Comparison of ENCODE assay signal across 15 mouse cellular contexts in genomic region chr7:141121051-141121531, GRCm38 (mm10). TPM values are rescaled to one million over a fixed set of nuclear protein-coding genes. Genes with fewer than 3 reads are reported as not detected.
DNase-seq lines count a peak whose midpoint lies in the region; ATAC-seq and TF ChIP-seq lines count a peak whose summit lies in the region.
"Had no signal": no experiment of that assay in that cellular context is flagged by ENCODE, and none has a peak within 500 bp of the region (broad histone marks: within the 10 kb centered on the region; RNA-seq: fewer than 3 reads in every experiment).

No protein-coding gene starts in this region.

- ATAC-seq in intestine, postnatal 0 days: peak; percentile 80
- ATAC-seq in liver, embryonic 13.5 days (ENCODE audit: low read depth): no peak
- ATAC-seq: inflammation-experienced regulatory T-cells, adult 6 months had no signal

- no peaks in the 10 kb centered on the region for H3K27me3 ChIP-seq in intestine, postnatal 0 days (replicated peaks; ENCODE audit: control insufficient read depth, insufficient read depth, low read length)
- H3K27me3 ChIP-seq in liver, embryonic 13.5 days: peaks cover 5% of the 10 kb centered on the region; the same call in 1 of the 2 replicates
- no peaks in the 10 kb centered on the region for H3K27me3 ChIP-seq in small intestine, adult 2 months (ENCODE audit: control insufficient read depth, insufficient read depth, low read length)
- H3K27me3 ChIP-seq: embryonic facial prominence, embryonic 15.5 days had no signal

- no peaks in the 10 kb centered on the region for H3K36me3 ChIP-seq in intestine, postnatal 0 days (ENCODE audit: control insufficient read depth, insufficient read depth)
- no peaks in the 10 kb centered on the region for H3K36me3 ChIP-seq in liver, embryonic 13.5 days
- no peaks in the 10 kb centered on the region for H3K36me3 ChIP-seq in small intestine, adult 2 months (ENCODE audit: control insufficient read depth, insufficient read depth, low read length)
- H3K36me3 ChIP-seq: embryonic facial prominence, embryonic 15.5 days; heart, embryonic 15.5 days; midbrain, embryonic 10.5 days; neural tube, embryonic 12.5 days had no signal

- no peak overlapping the region for H3K9ac ChIP-seq in intestine, postnatal 0 days (ENCODE audit: low read depth, low read length)
- no peak overlapping the region for H3K9ac ChIP-seq in liver, embryonic 13.5 days
- H3K9ac ChIP-seq: embryonic facial prominence, embryonic 15.5 days; heart, embryonic 15.5 days; neural tube, embryonic 12.5 days had no signal

- no peak overlapping the region for H3K4me2 ChIP-seq in intestine, postnatal 0 days (replicated peaks; ENCODE audit: low read depth)
- no peak overlapping the region for H3K4me2 ChIP-seq in liver, embryonic 13.5 days
- H3K4me2 ChIP-seq: embryonic facial prominence, embryonic 15.5 days; heart, embryonic 15.5 days; neural tube, embryonic 12.5 days had no signal

- no peak for DNase-seq in layer of hippocampus, adult 2 months (ENCODE audit: low spot score in 2 of 2)
- DNase-seq in layer of hippocampus, adult 8-10 months (ENCODE audit: low spot score in 2 of 2): no peak
- no peak for DNase-seq in liver, embryonic 13.5 days
- no peak for DNase-seq in testis, postnatal 10 days (ENCODE audit: low spot score)
- no peak for DNase-seq in Muller cell, postnatal 12 days (ENCODE audit: inconsistent ontology term)
- DNase-seq in layer of hippocampus, adult 9-10 months (ENCODE audit: low spot score): no peak
- DNase-seq: cerebellum, adult 9-10 months; left cerebral cortex, postnatal 4 days had no signal

- 37% methylated on average over 5 of the region's 5 CpGs for WGBS in intestine, postnatal 0 days
- WGBS in liver, embryonic 13.5 days (ENCODE audit: insufficient replicate concordance): 70% methylated on average over 5 of the region's 5 CpGs
- WGBS in small intestine, adult 2 months: 20% methylated on average over 5 of the region's 5 CpGs

- peak; percentile 59; the same call in 1 of the 2 replicates for TF ChIP-seq POLR2A in small intestine, adult 2 months (IDR thresholded peaks at IDR 0.05; ENCODE audit: low read depth, low read length)

- H3K9me3 ChIP-seq in intestine, postnatal 0 days (ENCODE audit: control insufficient read depth): no peaks in the 10 kb centered on the region
- no peaks in the 10 kb centered on the region for H3K9me3 ChIP-seq in liver, embryonic 13.5 days (replicated peaks)
- H3K9me3 ChIP-seq: embryonic facial prominence, embryonic 15.5 days; heart, embryonic 15.5 days; midbrain, embryonic 10.5 days; neural tube, embryonic 12.5 days had no signal

- H3K4me3 ChIP-seq in layer of hippocampus, adult 2 months: no peak overlapping the region
- no peak overlapping the region for H3K4me3 ChIP-seq in intestine, postnatal 0 days (ENCODE audit: low read depth, low read length)
- no peak overlapping the region for H3K4me3 ChIP-seq in liver, embryonic 13.5 days (replicated peaks)
- H3K4me3 ChIP-seq in small intestine, adult 2 months (ENCODE audit: low read depth, low read length): no peak overlapping the region
- H3K4me3 ChIP-seq: embryonic facial prominence, embryonic 15.5 days; heart, embryonic 15.5 days; midbrain, embryonic 10.5 days; neural tube, embryonic 12.5 days had no signal

- H3K27ac ChIP-seq in layer of hippocampus, adult 2 months: no peak overlapping the region; the same call in 1 of the 2 replicates
- peak overlapping the region; percentile 82 for H3K27ac ChIP-seq in intestine, postnatal 0 days (ENCODE audit: low read depth, low read length)
- peak overlapping the region; percentile 81 for H3K27ac ChIP-seq in liver, embryonic 13.5 days
- H3K27ac ChIP-seq in small intestine, adult 2 months (ENCODE audit: insufficient read depth, low read depth, low read length): peak overlapping the region; percentile 92
- H3K27ac ChIP-seq: embryonic facial prominence, embryonic 15.5 days; heart, embryonic 15.5 days; midbrain, embryonic 10.5 days; neural tube, embryonic 12.5 days had no signal

- TF ChIP-seq CTCF in layer of hippocampus, adult 2 months (conservative IDR thresholded peaks at IDR 0.05): peak; percentile 31; the same call in 1 of the 2 replicates
- TF ChIP-seq CTCF in intestine, postnatal 0 days (IDR thresholded peaks at IDR 0.05; ENCODE audit: low read depth): peak; percentile 66
- TF ChIP-seq CTCF in small intestine, adult 2 months (IDR thresholded peaks at IDR 0.05; ENCODE audit: extremely low read depth, insufficient read length, insufficient replicate concordance, low read depth, low read length): no peak

- peaks cover 12% of the 10 kb centered on the region for H3K4me1 ChIP-seq in intestine, postnatal 0 days (replicated peaks; ENCODE audit: control insufficient read depth, insufficient read depth, low read length)
- peaks cover 80% of the 10 kb centered on the region for H3K4me1 ChIP-seq in liver, embryonic 13.5 days (replicated peaks)
- H3K4me1 ChIP-seq in small intestine, adult 2 months (ENCODE audit: control insufficient read depth, insufficient read depth, insufficient read length, low read length): peaks cover 19% of the 10 kb centered on the region; the same call in 1 of the 2 replicates
- H3K4me1 ChIP-seq: neural tube, embryonic 12.5 days had no signal

RNA-seq across cellular contexts. Expression of gene Ptdss2, which starts 1.1 kb away (rescaled TPM):
- 10 to 100 TPM; 50.8 to 64.4 TPM for total RNA-seq in layer of hippocampus, adult 2 months (2021)
- total RNA-seq in layer of hippocampus, adult 8-10 months (2022): 10 to 100 TPM; 39.5 to 57.5 (median 54.0) TPM
- 36.6 and 37.7 TPM in 2 replicates for polyA plus RNA-seq in intestine, postnatal 0 days (2015; fragmentation: Nextera tagmentation; extraction: Ambion mirVana)
- 138 and 147 TPM in 2 replicates for polyA plus RNA-seq in liver, embryonic 13.5 days (2015; fragmentation: Nextera tagmentation; extraction: Ambion mirVana)
- 17.5 and 26.3 TPM in 2 replicates for polyA plus RNA-seq in small intestine, adult 2 months (2012; rRNA removed)

RNA-seq across cellular contexts. Expression of gene Ano9, which starts 3.5 kb away (rescaled TPM):
- not detected for total RNA-seq in layer of hippocampus, adult 2 months (2021)
- not detected for total RNA-seq in layer of hippocampus, adult 8-10 months (2022)
- polyA plus RNA-seq in intestine, postnatal 0 days (2015; fragmentation: Nextera tagmentation; extraction: Ambion mirVana): 46.8 and 50.1 TPM in 2 replicates
- polyA plus RNA-seq in liver, embryonic 13.5 days (2015; fragmentation: Nextera tagmentation; extraction: Ambion mirVana): 0.12 and 0.20 TPM in 2 replicates
- polyA plus RNA-seq in small intestine, adult 2 months (2012; rRNA removed): 38.2 and 74.3 TPM in 2 replicates
- total RNA-seq: left cerebral cortex, postnatal 4 days had no signal
- polyA plus RNA-seq: inflammation-experienced regulatory T-cells, adult 6 months; neural tube, embryonic 12.5 days had no signal

RNA-seq across cellular contexts. Expression of gene Sigirr, which starts 20.7 kb away (rescaled TPM):
- total RNA-seq in layer of hippocampus, adult 2 months (2021): 1 to 10 TPM; 2.1 to 2.5 TPM
- total RNA-seq in layer of hippocampus, adult 8-10 months (2022): 1 to 10 TPM; 2.6 to 3.1 (median 2.9) TPM
- polyA plus RNA-seq in intestine, postnatal 0 days (2015; fragmentation: Nextera tagmentation; extraction: Ambion mirVana): 42.1 and 43.2 TPM in 2 replicates
- 16.5 and 16.9 TPM in 2 replicates for polyA plus RNA-seq in liver, embryonic 13.5 days (2015; fragmentation: Nextera tagmentation; extraction: Ambion mirVana)
- 19.8 and 38.3 TPM in 2 replicates for polyA plus RNA-seq in small intestine, adult 2 months (2012; rRNA removed)

RNA-seq across cellular contexts. Expression of gene Pkp3, which starts 43.1 kb away (rescaled TPM):
- not detected for total RNA-seq in layer of hippocampus, adult 2 months (2021)
- not detected for total RNA-seq in layer of hippocampus, adult 8-10 months (2022)
- polyA plus RNA-seq in intestine, postnatal 0 days (2015; fragmentation: Nextera tagmentation; extraction: Ambion mirVana): 35.3 and 38.6 TPM in 2 replicates
- 0.70 and 0.71 TPM in 2 replicates for polyA plus RNA-seq in liver, embryonic 13.5 days (2015; fragmentation: Nextera tagmentation; extraction: Ambion mirVana)
- polyA plus RNA-seq in small intestine, adult 2 months (2012; rRNA removed): 87.5 and 236 TPM in 2 replicates
- total RNA-seq: left cerebral cortex, postnatal 4 days had no signal

RNA-seq across cellular contexts. Expression of gene Rnh1, which starts 51.6 kb away (rescaled TPM):
- 10 to 100 TPM; 40.6 to 42.3 TPM for total RNA-seq in layer of hippocampus, adult 2 months (2021)
- total RNA-seq in layer of hippocampus, adult 8-10 months (2022): 10 to 100 TPM; 37.5 to 49.4 (median 42.2) TPM
- polyA plus RNA-seq in intestine, postnatal 0 days (2015; fragmentation: Nextera tagmentation; extraction: Ambion mirVana): 133 and 141 TPM in 2 replicates
- 55.0 and 58.0 TPM in 2 replicates for polyA plus RNA-seq in liver, embryonic 13.5 days (2015; fragmentation: Nextera tagmentation; extraction: Ambion mirVana)
- polyA plus RNA-seq in small intestine, adult 2 months (2012; rRNA removed): 113 and 162 TPM in 2 replicates

Comparison
In these comparisons a context has a peak if more than half of its experiments do, and no peak if none do; other contexts are left out.
1. RNA of gene Ano9, which starts 3.5 kb away (polyA plus RNA-seq): 38.2 to 74.3 TPM in small intestine, adult 2 months and 46.8 to 50.1 TPM in intestine, postnatal 0 days; 0.12 to 0.20 TPM in liver, embryonic 13.5 days; every median in the first group is over 10 times any median in the second.